Mouse (Mus musculus) liver (tissue): ENCODE results near the gene Gm8138.
"Not testable (repeated sequence)": the region's sequence is repeated elsewhere in the genome, so short reads cannot be mapped to it uniquely, and the experiment has no call there.

Experiments used
- DNase-seq: peaks from one replicate; pipeline ENCODE4 v3.0.0-alpha.2; 2020; ENCODE audit warnings: mixed read lengths

Gm8138 gene

GRCm38 (mm10) chr14:43416250-43416649, at the start of gene Gm8138:
Gene Gm8138, minus strand, starts transcription at chr14:43416350.
- not testable (repeated sequence) for DNase-seq

GRCm38 (mm10) chr14:43361713-43362112, 54.4 kb downstream of the Gm8138 start:
- not testable (repeated sequence) for DNase-seq
